Mouse (Mus musculus): Measurements from ENCODE around the gene Rnase12.

DNA sequence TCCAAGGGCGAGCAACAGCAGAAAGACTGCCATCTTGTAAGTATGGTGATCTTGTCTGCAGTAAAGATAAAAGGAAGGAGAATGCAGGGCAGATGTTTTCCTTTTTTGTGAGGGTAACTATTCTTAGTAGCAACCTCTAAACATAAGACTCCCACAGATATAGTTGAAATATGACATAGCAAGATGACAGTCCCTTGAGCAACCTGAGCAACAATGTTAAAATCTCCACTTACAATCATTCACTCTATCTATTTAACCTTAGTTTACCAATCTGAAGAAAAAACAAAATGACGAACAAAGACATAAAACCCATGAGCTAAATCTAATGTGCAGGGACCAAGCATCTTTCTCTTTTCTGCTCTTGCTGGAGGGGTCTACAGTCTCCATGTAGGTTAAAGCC is 7.4 kb downstream of the Rnase12 start, which contains the start of gene Rnase11:
- TF ChIP-seq POLR2A (IDR thresholded peaks at IDR 0.05; ENCODE audit: insufficient read length, low read depth) (no peak), TCF3 (IDR thresholded peaks at IDR 0.05; ENCODE audit: insufficient read length, low read depth) (no peak), USF1 (IDR thresholded peaks at IDR 0.05; ENCODE audit: low read depth) (no peak)
